Mouse (Mus musculus) stomach, postnatal 0 days (tissue): ENCODE data around the gene Acads. TPM values are rescaled to one million over a fixed set of nuclear protein-coding genes. Genes with fewer than 3 reads are reported as not detected.

Experiments
- ATAC-seq: fragments of 200-750 bp; cut with Nextera tagmentation; 2 replicates; pipeline ENCODE4 v1.8.0; 2017; ENCODE audit not compliant: low FRiP score, low TSS enrichment
- DNase-seq: peaks from one replicate; pipeline ENCODE4 v3.0.0-alpha.2; 2016; ENCODE audit warnings: low spot score
- H3K27ac ChIP-seq: fragments of 300-500 bp; sonication (generic); replicated peaks from 2 replicates; pipeline ENCODE4 v1.5.1; 2014; ENCODE audit warnings: mild to moderate bottlenecking, control low read depth
- H3K27me3 ChIP-seq: fragments of 300-500 bp; sonication (generic); 2 replicates; pipeline ENCODE4 v1.6.1; 2014; ENCODE audit warnings: low read length; ENCODE audit not compliant: control insufficient read depth, insufficient read depth
- H3K36me3 ChIP-seq: fragments of 300-500 bp; sonication (generic); 2 replicates; pipeline ENCODE4 v1.6.1; 2014; ENCODE audit warnings: low read length, mixed read lengths; ENCODE audit not compliant: control insufficient read depth, insufficient read depth
- H3K4me1 ChIP-seq: fragments of 300-500 bp; sonication (generic); replicated peaks from 2 replicates; pipeline ENCODE4 v1.6.1; 2014; ENCODE audit warnings: antibody characterized with exemption; ENCODE audit not compliant: control insufficient read depth, insufficient read depth
- H3K4me2 ChIP-seq: fragments of 300-500 bp; sonication (generic); replicated peaks from 2 replicates; pipeline ENCODE4 v1.6.1; 2014; ENCODE audit warnings: low read depth, mild to moderate bottlenecking, control low read depth, moderate library complexity
- H3K4me3 ChIP-seq: fragments of 300-500 bp; sonication (generic); 2 replicates; pipeline ENCODE4 v1.5.1; 2014; ENCODE audit warnings: low read depth, low read length, control low read depth
- H3K9ac ChIP-seq: fragments of 300-500 bp; sonication (generic); 2 replicates; pipeline ENCODE4 v1.6.1; 2014; ENCODE audit warnings: mild to moderate bottlenecking, low read length, control low read depth, mixed read lengths
- H3K9me3 ChIP-seq: fragments of 300-500 bp; sonication (generic); 2 replicates; pipeline ENCODE4 v1.6.1; 2016; ENCODE audit warnings: low read length; ENCODE audit not compliant: control insufficient read depth
- CTCF ChIP-seq: IDR thresholded peaks from 2 replicates; pipeline ENCODE4 v1.5.1; 2016; ENCODE audit warnings: antibody characterized with exemption, low read depth, mild to moderate bottlenecking, moderate library complexity
- EP300 ChIP-seq: optimal IDR thresholded peaks from 2 replicates; pipeline ENCODE3; 2016; ENCODE audit warnings: antibody characterized with exemption
- WGBS: fragments of 180-500 bp; shearing (Covaris S2); extraction: QIAGEN DNeasy Blood & Tissue Kit; methylation state at CpG from one replicate; pipeline ENCODE4 v1.1.7; 2014; 5-methylcytosine and 5-hydroxymethylcytosine counted together
- polyA plus RNA-seq: library from polyadenylated mRNA; unstranded; fragments of >200 nt; fragmentation: Nextera tagmentation; extraction: Ambion mirVana; gene quantifications from 2 replicates; pipeline ENCODE4 v1.2.1, GENCODE M21; 2015

Gene Acads
- polyA plus RNA-seq, 1 experiment from 2014 or later = 70.6 TPM

DNA sequence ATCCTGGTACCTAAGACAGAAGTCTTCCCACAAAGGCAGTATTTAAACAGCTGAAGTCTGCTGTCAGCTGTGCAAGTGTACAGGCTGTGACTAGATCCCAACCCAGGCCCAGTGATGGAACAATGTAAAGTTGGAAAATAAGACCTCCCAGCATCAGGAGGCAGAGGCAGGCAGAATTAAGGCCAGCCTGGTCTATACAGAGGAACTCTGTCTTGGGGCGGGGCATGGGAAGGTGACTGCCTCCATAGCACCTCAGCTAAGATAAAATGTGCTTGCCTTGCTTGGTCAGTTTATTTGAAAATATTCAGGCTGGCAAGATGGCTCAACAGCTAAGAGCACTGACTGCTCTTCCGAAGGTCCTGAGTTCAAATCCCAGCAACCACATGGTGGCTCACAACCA, 48.7 kb downstream of the Acads start:
- Histone ChIP-seq H3K9me3 (no peaks in the 10 kb centered on the region), H3K4me2 (no peak overlapping the region), H3K9ac (no peak overlapping the region), H3K27ac (no peak overlapping the region), H3K4me1 (peaks cover 7% of the 10 kb centered on the region), H3K36me3 (peaks cover 5% of the 10 kb centered on the region), H3K4me3 (no peak overlapping the region), H3K27me3 (no peaks in the 10 kb centered on the region)
- 98% methylated on average over 2 of the region's 2 CpGs for WGBS
- DNase-seq (no peak), ATAC-seq (no peak)
- no peak for TF ChIP-seq EP300
- no peak for TF ChIP-seq CTCF

- H3K27ac ChIP-seq = no peak overlapping the region
- H3K36me3 ChIP-seq = no peaks in the 10 kb centered on the region
- TF ChIP-seq CTCF = no peak
- TF ChIP-seq EP300 = no peak
- H3K4me3 ChIP-seq = no peak overlapping the region
- H3K27me3 ChIP-seq = no peaks in the 10 kb centered on the region
- H3K4me2 ChIP-seq = no peak overlapping the region
- H3K4me1 ChIP-seq = peaks cover 7% of the 10 kb centered on the region
- WGBS = 76% methylated on average over 3 of the region's 3 CpGs
- no peaks in the 10 kb centered on the region for H3K9me3 ChIP-seq
- no peak for ATAC-seq
- no peak overlapping the region for H3K9ac ChIP-seq
- DNase-seq = no peak
Observed at GRCm38 (mm10) chr5:115069611-115070010, 49.5 kb downstream of the Acads start.

DNA sequence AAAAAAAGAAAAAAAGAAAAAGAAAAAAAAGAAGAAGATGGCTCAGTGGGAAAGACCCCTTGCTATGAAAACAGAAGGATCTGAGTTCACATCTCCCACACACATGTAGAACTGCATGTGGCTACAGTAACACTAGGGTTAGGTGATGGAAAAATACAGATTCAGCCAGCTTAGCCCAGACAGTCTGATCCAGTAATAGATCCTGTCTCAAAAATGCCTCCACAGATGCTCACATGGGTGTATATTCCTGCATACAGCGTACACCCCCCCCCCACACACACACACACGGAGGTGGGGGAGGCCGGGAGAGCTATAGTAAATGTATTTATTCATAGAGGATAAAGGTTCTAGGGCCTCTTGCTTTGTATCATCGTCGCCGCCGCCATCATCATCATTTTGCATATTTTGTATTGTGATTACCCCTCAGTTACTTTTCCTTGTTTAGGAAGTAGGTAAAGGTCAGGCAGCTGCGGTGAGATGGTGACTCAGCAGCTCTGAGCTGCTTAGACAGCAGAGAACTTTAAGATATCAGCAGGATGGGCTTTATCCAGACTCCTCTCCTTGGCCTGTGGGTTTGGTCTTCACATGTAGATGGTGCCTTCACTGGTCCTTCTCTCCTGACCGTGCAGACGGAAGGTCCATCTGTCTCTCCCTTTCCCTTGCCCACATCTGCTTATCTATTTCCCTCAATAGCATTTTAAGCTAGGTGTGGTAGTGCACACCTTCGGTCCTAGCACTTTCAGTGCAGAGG, 50.3 kb downstream of the Acads start:
- H3K27ac ChIP-seq = 0 out of 2 replicates have a peak overlapping the region, but pooled peaks have one; percentile 31
- no peak overlapping the region for H3K9ac ChIP-seq
- H3K27me3 ChIP-seq = no peaks in the 10 kb centered on the region
- no peak overlapping the region for H3K4me2 ChIP-seq
- H3K4me1 ChIP-seq = peaks cover 7% of the 10 kb centered on the region
- H3K9me3 ChIP-seq = no peaks in the 10 kb centered on the region
- H3K36me3 ChIP-seq = no peaks in the 10 kb centered on the region
- no peak overlapping the region for H3K4me3 ChIP-seq
- no peak for TF ChIP-seq CTCF
- TF ChIP-seq EP300 = no peak
- no peak for DNase-seq
- 71% methylated on average over 11 of the region's 11 CpGs for WGBS
- ATAC-seq = no peak

DNA sequence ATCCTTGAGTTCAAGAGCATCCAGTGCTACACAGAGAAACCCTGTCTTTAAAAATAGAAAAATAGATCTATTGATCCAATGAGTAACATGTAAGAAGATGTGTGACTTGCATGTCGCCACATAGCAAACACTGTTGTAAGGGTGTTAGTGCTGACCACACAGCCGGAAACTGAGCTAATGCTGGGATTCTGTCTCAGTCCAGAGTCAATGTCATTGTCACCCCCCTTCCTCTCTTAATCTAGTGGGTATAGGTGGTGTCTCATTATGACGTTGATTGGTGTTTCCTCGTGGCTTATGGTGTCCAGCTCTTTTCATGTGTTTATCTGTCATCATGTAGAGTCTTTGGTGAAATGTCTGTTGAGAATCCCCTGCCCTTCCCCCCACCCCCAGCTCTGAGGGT, 52.9 kb downstream of the Acads start:
- Histone ChIP-seq H3K9me3 (no peaks in the 10 kb centered on the region), H3K4me3 (no peak overlapping the region), H3K27me3 (no peaks in the 10 kb centered on the region), H3K9ac (no peak overlapping the region), H3K4me2 (no peak overlapping the region), H3K27ac (no peak overlapping the region), H3K4me1 (no peaks in the 10 kb centered on the region; the same call in none of the 2 replicates), H3K36me3 (no peaks in the 10 kb centered on the region)
- ATAC-seq = no peak
- TF ChIP-seq EP300 = no peak
- TF ChIP-seq CTCF = no peak
- no peak for DNase-seq
- 66% methylated on average over 4 of the region's 4 CpGs for WGBS

GRCm38 (mm10) chr5:115063391-115063790, 55.8 kb downstream of the Acads start:
- DNase-seq (no peak), ATAC-seq (no peak)
- H3K4me2 ChIP-seq = no peak overlapping the region
- H3K9me3 ChIP-seq = no peaks in the 10 kb centered on the region
- TF ChIP-seq CTCF = no peak
- no peak for TF ChIP-seq EP300
- H3K27ac ChIP-seq = no peak overlapping the region
- H3K27me3 ChIP-seq = no peaks in the 10 kb centered on the region
- H3K9ac ChIP-seq = no peak overlapping the region
- no peaks in the 10 kb centered on the region for H3K4me1 ChIP-seq
- H3K36me3 ChIP-seq = no peaks in the 10 kb centered on the region
- WGBS = 75% methylated on average over 7 of the region's 7 CpGs
- H3K4me3 ChIP-seq = no peak overlapping the region

- WGBS = 58% methylated on average over 1 of the region's 1 CpGs
- H3K27ac ChIP-seq = no peak overlapping the region
- ATAC-seq (no peak), DNase-seq (no peak)
- H3K4me1 ChIP-seq = no peaks in the 10 kb centered on the region
- H3K36me3 ChIP-seq = no peaks in the 10 kb centered on the region
- H3K27me3 ChIP-seq = no peaks in the 10 kb centered on the region
- no peak overlapping the region for H3K9ac ChIP-seq
- H3K4me3 ChIP-seq = no peak overlapping the region
- no peaks in the 10 kb centered on the region for H3K9me3 ChIP-seq
- H3K4me2 ChIP-seq = no peak overlapping the region
- TF ChIP-seq EP300 (no peak), CTCF (no peak)
Observed at GRCm38 (mm10) chr5:115062566-115062965, 56.6 kb downstream of the Acads start.
